Mouse (Mus musculus) hindlimb bud, embryonic 11.5 days (tissue): ENCODE data around the gene Chst13.

Experiments
- DNase-seq: peaks from one replicate; pipeline ENCODE4 v3.0.0-alpha.2; 2012; ENCODE audit warnings: low read depth, low spot score; ENCODE audit errors: extremely low spot score

Gene Chst13

DNA sequence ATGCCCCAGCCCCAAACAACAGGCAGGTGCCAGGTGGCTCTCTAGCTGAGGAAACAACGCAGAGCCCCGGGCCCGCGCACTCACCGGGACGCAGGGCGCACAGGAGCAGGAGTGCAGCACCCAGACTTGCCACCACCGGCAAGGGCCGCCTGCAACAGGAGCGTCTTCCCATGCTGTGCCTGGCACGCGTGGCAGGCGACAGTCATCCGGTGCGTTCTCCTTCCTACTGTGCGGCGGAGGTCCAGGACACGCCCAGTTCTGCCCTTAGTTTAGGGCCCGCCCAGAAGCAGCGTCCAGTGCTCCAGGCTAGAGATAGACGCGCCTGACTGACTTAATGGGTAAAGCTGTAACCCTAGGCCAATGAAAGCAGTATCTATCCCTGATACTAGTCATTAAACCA lies at the start of gene Chst13:
Gene Chst13 (minus strand): TSS at position 195 of the 400 bp plus-strand sequence.
- no peak for DNase-seq

DNA sequence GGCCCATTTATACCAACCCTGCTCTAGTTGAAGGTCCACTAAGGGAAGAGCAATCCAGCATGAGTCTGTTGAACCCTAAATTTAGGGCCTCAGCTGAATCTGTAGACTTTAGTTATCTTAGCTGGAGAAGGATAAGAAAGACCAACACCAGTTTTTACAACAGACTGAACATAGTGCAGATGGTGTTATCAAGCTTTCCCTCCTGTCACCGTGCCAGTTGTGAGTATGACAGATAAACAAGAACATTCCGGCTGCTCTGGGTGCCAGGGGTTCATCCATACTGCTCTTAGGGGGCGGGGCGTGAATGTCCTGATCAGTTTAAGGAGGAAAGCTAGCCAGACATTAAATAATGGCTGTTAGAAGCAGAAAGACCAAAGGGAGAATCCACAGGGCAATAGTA lies 49.7 kb upstream of the Chst13 start:
- DNase-seq, result no peak

DNA sequence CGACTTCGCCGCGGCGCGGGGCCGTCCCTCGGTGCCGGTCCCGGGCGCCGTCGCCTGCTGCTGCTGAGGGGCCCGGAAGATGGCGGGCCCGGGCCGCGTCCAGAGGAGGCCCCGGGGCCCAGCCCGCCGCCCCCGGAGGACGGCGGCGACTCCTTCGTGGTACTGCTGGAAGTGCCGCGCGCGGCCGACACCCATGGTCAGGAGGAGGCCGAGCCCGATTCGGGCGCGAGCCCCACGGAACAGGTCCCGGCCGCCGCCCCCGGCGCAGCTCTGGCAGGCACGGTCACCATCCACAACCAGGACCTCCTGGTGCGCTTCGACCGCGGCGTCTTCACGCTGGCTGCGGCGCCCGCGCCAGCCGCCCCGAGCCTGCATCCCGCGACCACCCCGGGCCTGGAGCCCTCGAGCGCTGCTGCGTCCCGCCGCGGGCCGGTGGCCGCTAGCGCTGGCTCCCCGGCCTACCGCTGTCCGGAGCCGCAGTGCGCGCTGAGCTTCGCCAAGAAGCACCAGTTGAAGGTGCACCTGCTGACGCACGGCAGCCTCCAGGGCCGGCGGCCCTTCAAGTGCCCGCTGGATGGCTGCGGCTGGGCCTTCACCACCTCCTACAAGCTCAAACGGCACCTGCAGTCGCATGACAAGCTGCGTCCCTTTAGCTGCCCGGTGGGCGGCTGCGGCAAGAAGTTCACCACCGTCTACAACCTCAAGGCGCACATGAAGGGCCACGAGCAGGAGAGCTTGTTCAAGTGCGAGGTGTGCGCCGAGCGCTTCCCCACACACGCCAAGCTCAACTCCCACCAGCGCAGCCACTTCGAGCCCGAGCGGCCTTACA lies 45.0 kb upstream of the Chst13 start:
- DNase-seq, result no peak

DNA sequence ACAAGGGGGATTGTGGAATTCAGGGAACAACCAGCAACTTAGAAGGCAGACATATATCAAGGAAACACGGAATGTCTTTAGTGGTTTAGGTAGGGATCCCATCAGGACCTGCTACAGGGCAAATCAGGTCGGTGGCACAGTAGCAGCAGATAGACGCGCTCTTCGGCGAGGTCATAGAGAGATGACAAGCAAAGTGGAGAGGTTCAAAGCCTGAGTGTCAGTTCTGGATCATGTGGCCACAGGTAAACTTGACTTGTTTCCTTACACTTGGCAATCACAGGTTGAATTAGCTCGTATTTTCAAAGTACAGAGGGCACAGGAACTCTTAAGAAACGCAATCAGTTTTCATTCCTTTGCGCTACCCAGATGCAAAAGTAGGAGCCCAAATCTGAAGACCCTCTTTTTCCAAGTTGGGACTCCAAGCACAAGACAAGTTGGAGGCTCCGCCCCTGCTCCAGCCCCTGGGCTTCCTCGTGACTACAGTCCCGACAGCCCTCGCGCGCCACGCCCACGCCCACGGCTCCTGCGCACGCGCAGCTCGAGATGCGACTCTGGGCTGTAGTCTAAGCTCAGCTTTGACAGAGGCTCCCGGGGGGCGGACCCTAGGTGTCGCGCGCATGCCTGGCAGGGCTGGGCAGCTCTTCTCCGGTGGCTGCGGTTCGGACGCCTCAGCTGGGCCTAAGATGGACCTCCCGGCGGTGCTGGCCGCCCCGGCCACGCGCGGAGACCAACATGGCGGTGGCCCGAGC lies 44.2 kb upstream of the Chst13 start, which contains the start of gene Zxdc:
Gene Zxdc (plus strand): TSS at position 517 of the 749 bp plus-strand sequence.
- peak; percentile 77 for DNase-seq

DNA sequence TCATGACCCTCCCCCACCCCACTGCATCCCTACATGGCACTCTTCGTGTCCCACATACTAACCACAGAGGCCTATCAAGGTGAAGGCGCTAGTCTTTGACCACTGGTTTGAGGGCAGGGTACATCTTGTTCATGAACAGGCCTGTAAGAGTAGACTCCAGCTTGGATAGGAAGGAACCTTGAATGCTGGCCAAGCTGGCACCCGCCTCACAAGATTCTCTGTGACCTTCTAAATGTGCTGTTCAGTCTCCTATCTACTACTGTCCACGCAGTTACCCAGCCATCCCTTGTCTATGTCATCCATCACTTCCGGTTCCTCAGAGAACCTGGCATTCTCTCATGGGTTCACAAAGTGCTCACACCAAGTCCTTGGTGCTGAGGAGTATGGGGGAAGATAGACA lies 38.3 kb upstream of the Chst13 start:
- DNase-seq, result no peak

DNA sequence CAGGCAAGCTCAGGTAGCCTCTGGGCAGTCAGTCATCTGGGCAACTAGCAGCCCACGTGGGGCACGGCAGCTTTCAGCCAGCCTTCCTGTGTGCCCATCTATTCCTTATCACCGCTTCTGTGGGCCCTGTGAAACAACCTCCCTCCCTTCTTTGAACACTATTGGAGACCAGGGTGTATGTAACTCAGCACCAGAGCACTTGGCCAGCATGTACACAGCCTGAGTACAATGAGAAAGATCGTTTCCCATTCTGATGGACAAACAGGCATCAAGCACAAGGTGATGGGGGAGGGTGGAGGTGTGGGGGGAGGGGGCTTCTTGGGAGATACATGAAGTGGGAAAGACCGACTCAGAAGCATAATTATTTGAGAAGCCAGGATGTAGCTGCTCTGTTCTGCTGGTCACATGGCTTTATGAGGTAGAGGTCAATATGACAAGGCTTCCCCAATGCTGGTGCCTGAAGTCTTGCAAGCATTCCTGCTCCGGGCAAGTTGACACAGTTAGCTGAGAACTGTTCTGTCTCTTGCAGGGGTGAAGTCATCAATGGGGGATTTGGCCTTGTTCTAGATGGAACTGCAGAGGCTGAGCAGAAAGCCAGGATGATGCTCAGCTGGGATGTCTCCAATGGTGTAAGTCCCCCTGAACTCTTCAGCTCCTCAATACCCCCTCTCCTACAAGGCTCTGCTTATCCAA lies 36.1 kb upstream of the Chst13 start:
- no peak for DNase-seq

DNA sequence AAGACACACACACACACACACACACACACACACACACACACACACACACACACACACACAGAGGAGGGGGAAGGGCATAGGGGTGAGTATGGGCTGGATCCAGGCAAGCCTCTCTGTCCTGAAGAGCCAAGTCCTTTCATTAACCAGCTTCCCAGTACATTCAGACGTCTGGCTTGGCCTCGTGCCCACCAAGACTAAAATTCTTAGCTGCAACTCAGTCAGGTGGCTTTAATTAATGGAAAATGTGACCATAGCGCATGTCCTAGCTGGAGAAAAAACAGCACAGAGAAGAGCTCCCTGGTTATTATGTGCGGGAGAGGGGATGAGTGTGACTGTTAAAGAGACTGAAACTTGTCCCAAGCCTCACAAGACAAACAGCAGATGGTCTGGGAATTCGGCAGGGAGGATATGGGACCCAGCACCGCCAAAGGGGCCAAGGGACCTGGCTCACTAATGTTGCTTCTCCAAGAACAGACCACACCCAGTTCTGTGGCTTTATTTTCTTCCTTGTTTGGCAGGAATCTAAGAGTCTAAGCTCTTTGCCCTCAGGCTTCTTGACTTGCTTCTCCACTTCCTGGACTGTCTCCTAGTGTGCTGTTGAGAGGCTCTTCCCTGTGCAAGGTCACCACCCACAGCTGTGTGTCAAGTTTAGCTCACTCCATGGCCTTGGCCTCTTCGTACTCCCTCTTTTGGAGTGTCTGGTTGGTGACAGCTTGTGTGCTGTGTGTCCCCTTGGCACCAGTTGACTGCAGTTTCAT lies 35.2 kb upstream of the Chst13 start:
- peak; percentile 14 for DNase-seq

DNA sequence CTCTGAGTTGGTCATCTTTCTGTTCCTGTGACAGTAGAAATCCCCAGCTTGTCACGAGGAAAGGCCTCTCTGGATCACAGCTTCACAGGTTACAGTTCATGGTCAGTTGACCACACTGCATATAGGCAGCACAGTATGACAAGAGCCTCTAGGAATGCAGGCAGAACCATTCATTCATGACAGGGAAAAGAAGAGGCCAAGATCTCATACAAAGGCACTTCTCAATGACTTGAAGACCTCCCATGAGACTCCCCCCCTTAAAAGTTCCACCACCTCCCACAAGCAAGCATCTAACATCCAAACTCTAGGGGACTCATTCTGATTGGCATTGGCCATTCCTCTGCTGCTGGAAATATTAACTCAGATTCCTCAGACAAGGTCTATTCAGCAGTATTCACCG lies 34.5 kb upstream of the Chst13 start:
- no peak for DNase-seq

DNA sequence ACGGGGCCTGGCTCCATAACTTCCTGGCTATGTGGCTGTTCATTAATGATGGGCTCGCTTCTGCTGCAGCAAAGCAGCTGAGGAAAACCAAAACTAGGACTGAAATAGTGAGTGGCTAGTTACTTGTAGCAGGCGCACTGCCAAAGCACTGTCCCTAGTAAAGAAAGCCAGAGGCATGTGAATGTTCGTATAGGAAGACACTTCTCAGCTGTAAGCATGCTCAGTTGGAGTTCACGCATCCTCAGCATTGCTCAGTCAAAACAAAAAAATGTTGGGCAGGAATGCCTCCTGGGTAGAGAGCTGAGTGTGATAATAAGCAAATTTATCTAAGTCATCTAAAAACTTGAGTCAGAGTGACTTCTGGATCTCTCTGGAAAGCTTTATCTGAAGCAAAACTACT lies 33.2 kb upstream of the Chst13 start:
- DNase-seq, result no peak

DNA sequence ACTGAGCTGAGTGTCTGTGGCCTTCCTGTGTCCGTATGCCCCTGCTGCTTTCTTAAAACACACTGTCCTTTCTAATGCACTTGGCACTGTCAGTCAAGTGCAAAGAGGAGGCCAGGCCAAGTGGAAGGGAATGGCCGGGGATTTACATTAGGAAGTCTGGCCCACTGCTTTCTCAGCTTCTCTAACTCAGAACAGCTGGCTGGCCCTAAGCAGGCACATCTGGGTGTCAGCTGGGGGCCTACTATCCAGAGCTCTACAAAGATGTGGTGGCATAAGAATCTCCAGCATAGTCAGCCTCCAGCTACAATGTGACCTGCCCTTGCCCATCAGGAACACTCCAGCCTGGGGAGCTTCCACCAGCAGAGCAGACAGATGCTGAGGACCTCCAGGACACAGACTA lies 25.0 kb upstream of the Chst13 start:
- no peak for DNase-seq

DNA sequence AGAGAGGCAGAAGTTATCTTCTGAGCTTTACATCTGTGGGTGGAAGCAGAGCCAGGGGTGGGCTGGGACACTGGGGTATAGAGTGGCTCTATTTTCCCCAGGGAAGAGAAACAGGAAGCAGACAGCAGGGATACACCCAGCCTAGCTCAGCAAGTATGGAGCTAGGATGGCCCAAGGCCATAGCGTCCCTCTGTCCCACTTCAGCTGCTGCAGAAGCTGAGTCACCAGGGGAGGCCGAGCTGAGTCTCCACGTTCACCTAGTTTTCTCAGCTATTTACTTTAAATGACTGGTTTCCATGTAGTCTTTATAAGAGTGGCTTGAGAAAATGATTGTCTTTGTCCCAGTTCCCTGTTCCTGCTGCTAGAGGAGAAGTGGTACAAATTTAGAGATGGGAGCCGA lies 23.5 kb upstream of the Chst13 start:
- DNase-seq, result no peak

DNA sequence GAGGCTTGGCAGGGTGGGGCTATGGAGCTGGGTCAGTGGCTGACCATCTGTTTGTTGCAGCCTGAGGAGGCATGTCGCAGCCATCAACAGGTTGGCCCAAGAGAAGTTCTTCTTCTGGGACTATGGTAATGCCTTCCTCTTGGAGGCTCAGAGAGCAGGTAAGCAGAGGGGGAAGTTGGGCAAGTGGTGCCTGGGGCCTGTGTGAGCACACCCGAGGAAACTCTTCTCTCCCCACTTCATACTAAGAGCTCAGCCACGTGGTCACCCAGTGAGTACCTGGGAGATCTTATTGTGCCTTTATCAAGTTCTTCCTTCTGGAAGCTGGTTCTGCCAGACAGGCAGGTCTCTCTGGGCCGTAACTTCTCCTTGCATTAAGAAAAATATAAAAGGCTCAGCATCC lies 22.2 kb upstream of the Chst13 start:
- no peak for DNase-seq

DNA sequence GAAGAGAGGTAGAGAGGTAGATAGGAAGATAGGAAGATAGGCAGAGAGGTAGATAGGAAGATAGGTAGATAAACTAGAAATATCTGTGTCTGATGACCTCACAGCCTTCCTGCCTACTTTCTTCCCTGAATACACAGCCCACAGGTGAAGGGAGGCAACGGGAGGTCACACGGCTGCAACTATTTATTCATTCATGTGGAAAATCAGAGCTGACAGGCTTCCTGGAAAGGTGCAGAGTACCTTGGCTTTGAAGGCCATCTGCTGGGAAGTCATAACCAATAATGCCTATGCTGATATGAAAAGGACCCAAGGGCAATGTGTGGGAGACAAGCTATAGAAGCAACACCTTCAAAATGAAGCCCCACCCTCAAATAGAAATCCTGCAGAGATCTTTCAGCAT lies 17.4 kb upstream of the Chst13 start:
- DNase-seq, result no peak

DNA sequence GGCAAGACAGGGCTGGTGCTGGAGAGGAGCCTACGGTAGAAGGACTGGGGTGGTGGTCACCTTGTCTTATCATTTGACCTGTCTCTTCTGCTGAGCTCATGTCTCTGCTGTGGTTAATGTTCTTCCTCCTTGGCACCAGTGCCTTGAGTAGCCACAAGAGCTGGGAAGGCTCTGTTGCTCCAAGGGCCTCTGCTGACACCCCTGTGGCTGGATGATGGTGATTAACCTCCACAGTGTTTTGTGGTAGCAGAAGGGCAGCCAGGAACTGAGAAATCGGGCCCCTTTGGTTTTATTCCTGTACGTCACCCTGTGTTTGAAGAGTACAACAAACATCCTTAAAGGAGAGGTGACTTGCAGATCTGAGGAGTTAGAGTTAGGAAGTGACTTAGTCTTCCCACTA lies 9.3 kb upstream of the Chst13 start:
- no peak for DNase-seq

DNA sequence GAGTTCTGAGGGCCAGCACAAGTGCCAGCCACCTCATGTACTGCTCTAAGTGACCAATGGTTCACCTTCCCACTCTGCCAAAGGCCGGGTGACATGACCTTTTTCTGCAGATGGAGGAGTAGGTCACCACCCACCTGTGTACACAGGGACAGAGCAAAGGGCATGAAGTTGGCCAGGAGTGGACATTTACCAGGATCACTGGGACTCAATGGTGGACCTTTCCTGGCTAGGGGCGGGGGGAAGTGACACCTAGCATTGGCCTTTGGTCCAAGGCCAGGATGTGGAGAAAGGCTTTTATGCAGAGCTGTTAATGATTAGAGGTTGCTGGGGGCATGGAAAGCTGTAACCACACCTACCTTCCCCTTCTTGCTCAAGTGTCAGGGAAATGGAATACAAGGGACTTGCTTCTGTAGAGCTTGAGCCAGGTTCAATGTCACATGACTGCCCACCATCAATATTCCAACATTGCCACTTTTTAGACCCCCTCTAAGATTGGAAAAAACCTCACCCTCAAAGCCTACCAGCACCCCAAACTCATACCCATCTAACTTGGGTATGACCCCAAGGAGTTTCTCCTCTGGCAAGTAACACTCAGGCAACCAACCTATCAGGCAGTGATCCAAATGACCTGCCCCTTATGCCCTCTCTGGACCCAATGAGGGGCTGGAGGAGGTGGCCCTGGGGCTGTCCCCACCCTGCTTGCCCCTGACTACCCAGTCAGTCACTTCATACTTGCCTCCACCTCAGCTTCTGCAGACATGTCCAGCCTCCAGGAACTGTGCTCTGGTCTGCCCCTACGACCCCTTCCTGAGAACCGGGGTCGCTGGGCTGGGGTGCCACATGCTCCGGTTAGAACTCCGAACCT lies 7.8 kb upstream of the Chst13 start, which contains the start of gene Uroc1:
Gene Uroc1 (plus strand): TSS at position 724 of the 865 bp plus-strand sequence.
- DNase-seq, result no peak

DNA sequence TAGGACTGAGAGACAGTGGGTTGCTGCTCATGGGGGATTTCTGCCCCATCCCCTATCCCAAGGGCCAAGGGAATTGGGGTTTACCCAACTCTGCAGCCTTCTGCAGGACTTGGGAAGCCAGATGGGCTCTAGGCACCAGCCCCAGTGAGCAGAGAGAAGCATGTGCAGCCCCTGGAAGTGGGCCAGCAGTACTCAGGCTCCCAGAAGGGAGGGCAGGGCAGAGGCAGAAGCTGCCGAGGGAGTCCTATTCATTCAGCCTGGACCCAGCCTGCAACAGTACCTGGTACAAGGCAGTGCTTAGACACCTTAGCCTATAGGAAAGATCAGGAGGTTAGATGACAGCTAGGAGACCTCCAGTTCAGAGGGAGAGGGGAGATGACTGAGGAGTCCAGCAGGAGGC lies 5.0 kb upstream of the Chst13 start:
- DNase-seq, result no peak

DNA sequence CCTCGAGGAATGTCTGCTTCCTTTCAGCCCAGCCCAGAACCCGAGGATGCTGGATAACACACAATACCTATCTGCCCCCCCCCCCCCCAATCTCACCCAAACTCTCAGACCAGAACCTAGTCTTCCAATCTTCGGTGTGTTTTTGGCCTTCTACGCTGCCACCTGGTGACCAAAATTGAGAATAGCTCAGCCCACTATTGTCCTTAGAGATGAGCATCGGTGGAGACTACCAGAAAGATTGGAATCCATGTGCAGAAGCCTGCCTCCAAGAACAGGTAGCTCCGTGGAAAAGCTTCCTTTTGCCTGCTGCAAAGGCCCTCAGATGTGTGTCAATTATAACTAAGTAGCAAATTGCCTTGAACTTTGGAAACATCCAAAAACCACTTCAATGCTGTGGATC lies 2.7 kb upstream of the Chst13 start:
- no peak for DNase-seq

DNA sequence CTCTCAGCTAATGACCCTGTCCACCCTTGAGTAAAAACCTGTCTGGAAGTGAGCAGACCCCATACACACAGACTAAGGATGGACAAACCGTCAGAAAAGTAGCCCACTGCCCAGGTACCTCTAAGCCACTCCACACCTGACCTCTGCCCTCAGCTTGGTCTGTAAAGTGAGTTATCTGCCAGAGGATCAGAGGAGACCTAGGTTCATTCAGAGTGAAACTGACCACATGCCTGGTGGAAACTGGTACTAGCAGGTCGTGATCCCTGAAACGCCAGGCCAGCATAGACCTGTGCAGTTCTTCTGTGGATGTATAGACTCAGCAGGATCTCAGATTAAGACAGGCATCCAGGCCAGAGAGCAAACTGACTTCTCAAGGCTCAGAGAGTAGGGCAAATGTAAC lies 522 bp downstream of the Chst13 start:
- no peak for DNase-seq

DNA sequence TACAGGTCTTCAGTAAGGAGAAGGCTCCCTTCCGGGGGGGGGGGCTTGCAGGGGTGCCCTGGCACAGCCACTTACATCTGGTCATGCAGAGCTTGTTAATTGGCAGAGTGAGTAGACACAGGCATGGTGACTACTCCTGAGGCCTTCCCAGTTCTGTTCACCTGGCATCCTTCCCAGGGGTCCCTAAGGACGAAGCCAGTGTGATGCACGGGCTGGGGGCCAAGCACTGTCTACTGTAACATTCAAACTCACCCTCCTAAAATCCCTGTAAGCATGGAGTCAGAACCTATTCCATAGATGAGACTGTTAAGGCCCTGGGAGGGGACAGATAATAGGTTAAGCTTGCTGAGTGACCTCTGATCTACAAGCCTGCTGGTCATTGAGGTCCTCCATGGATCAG lies 959 bp downstream of the Chst13 start:
- DNase-seq, result no peak

DNA sequence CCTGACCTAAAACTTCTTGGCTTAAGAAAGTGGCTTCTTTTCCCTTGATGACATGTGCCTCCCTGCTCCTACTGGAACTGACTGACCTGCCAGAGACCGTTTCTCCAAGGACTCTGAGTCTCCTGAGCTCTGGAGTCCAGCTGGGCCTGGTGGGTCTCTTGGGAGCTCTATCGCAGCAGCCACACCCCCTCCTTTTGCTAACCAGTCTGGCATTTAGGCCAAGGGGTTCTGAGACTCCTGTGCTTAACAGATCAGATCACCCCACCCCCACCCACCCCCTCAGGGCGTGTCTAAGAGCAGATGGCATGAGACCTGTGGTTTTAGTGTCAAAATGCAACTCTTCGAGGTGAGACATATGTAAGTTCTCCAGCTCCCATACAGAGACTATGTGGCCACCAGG lies 3.2 kb downstream of the Chst13 start:
- no peak for DNase-seq
